Mouse (Mus musculus): Measurements from ENCODE around the gene Slc18a2. TPM values are rescaled to one million over a fixed set of nuclear protein-coding genes. Genes with fewer than 3 reads are reported as not detected.
A peak's percentile ranks its signal among the peaks of the same experiment; 100 is the strongest.

The Slc18a2 gene
- total and polyA plus RNA-seq, 2 experiments from 2014 or later = 1.3 to 4.5 TPM

GRCm38 (mm10) chr19:59276354-59276753 lies 15.7 kb downstream of the Slc18a2 start:
- Histone ChIP-seq H3K4me3 (ENCODE audit: low read depth, low read length) (no peak overlapping the region), H3K4me2 (ENCODE audit: low read depth, low read length) (no peak overlapping the region), H3K4me1 (ENCODE audit: control insufficient read depth, insufficient read depth) (no peaks in the 10 kb centered on the region), H3K27ac (ENCODE audit: low read depth) (no peak overlapping the region), H3K36me3 (replicated peaks; ENCODE audit: control insufficient read depth, insufficient read depth, low read length) (no peaks in the 10 kb centered on the region), H3K27me3 (ENCODE audit: control insufficient read depth, insufficient read depth, low read length) (no peaks in the 10 kb centered on the region), H3K9ac (replicated peaks; ENCODE audit: low read depth, low read length) (no peak overlapping the region), H3K9me3 (replicated peaks; ENCODE audit: control insufficient read depth, low read length) (0 out of 2 replicates have a peak, but pooled peaks cover 5% of the 10 kb centered on the region)
- 82% methylated on average over 7 of the region's 7 CpGs for WGBS
- ATAC-seq (ENCODE audit: insufficient read depth, low read depth) (no peak), DNase-seq (ENCODE audit: low spot score) (no peak)
- TF ChIP-seq CTCF (IDR thresholded peaks at IDR 0.05; ENCODE audit: low read depth) (no peak), EP300 (IDR thresholded peaks at IDR 0.05; ENCODE audit: low read depth) (no peak)

- Histone ChIP-seq H3K9ac (replicated peaks; ENCODE audit: low read depth, low read length) (no peak overlapping the region), H3K27ac (ENCODE audit: low read depth) (no peak overlapping the region), H3K4me2 (ENCODE audit: low read depth, low read length) (no peak overlapping the region), H3K9me3 (replicated peaks; ENCODE audit: control insufficient read depth, low read length) (0 out of 2 replicates have a peak, but pooled peaks cover 5% of the 10 kb centered on the region), H3K27me3 (ENCODE audit: control insufficient read depth, insufficient read depth, low read length) (no peaks in the 10 kb centered on the region), H3K4me3 (ENCODE audit: low read depth, low read length) (no peak overlapping the region), H3K4me1 (ENCODE audit: control insufficient read depth, insufficient read depth) (no peaks in the 10 kb centered on the region), H3K36me3 (replicated peaks; ENCODE audit: control insufficient read depth, insufficient read depth, low read length) (no peaks in the 10 kb centered on the region)
- ATAC-seq (ENCODE audit: insufficient read depth, low read depth) (0 out of 2 replicates have a peak, but pooled peaks have one; percentile 30), DNase-seq (ENCODE audit: low spot score) (no peak)
- TF ChIP-seq CTCF (IDR thresholded peaks at IDR 0.05; ENCODE audit: low read depth) (no peak), EP300 (IDR thresholded peaks at IDR 0.05; ENCODE audit: low read depth) (no peak)
Measured at GRCm38 (mm10) chr19:59280841-59281240, 20.1 kb downstream of the Slc18a2 start.

- DNase-seq (ENCODE audit: low spot score) (no peak), ATAC-seq (ENCODE audit: insufficient read depth, low read depth) (no peak)
- Histone ChIP-seq H3K36me3 (replicated peaks; ENCODE audit: control insufficient read depth, insufficient read depth, low read length) (no peaks in the 10 kb centered on the region), H3K4me1 (ENCODE audit: control insufficient read depth, insufficient read depth) (no peaks in the 10 kb centered on the region), H3K4me3 (ENCODE audit: low read depth, low read length) (no peak overlapping the region), H3K27me3 (ENCODE audit: control insufficient read depth, insufficient read depth, low read length) (no peaks in the 10 kb centered on the region), H3K9ac (replicated peaks; ENCODE audit: low read depth, low read length) (no peak overlapping the region), H3K9me3 (replicated peaks; ENCODE audit: control insufficient read depth, low read length) (0 out of 2 replicates have a peak, but pooled peaks cover 5% of the 10 kb centered on the region), H3K27ac (ENCODE audit: low read depth) (no peak overlapping the region), H3K4me2 (ENCODE audit: low read depth, low read length) (no peak overlapping the region)
- WGBS = 80% methylated on average over 3 of the region's 3 CpGs
- no peak for TF ChIP-seq CTCF (IDR thresholded peaks at IDR 0.05; ENCODE audit: low read depth)
- no peak for TF ChIP-seq EP300 (IDR thresholded peaks at IDR 0.05; ENCODE audit: low read depth)
Measured at GRCm38 (mm10) chr19:59282001-59282400, 21.3 kb downstream of the Slc18a2 start.

GRCm38 (mm10) chr19:59289042-59289441 lies 28.3 kb downstream of the Slc18a2 start:
- Histone ChIP-seq H3K4me1 (ENCODE audit: control insufficient read depth, insufficient read depth) (no peaks in the 10 kb centered on the region), H3K9ac (replicated peaks; ENCODE audit: low read depth, low read length) (no peak overlapping the region)
- no peak for DNase-seq (ENCODE audit: low spot score)

GRCm38 (mm10) chr19:59289811-59290210 lies 29.1 kb downstream of the Slc18a2 start:
- Histone ChIP-seq H3K27ac (ENCODE audit: low read depth) (no peak overlapping the region), H3K9ac (replicated peaks; ENCODE audit: low read depth, low read length) (no peak overlapping the region), H3K9me3 (replicated peaks; ENCODE audit: control insufficient read depth, low read length) (no peaks in the 10 kb centered on the region), H3K27me3 (ENCODE audit: control insufficient read depth, insufficient read depth, low read length) (no peaks in the 10 kb centered on the region), H3K4me3 (ENCODE audit: low read depth, low read length) (no peak overlapping the region), H3K4me2 (ENCODE audit: low read depth, low read length) (no peak overlapping the region), H3K36me3 (replicated peaks; ENCODE audit: control insufficient read depth, insufficient read depth, low read length) (no peaks in the 10 kb centered on the region), H3K4me1 (ENCODE audit: control insufficient read depth, insufficient read depth) (no peaks in the 10 kb centered on the region)
- TF ChIP-seq CTCF (IDR thresholded peaks at IDR 0.05; ENCODE audit: low read depth) = no peak
- TF ChIP-seq EP300 (IDR thresholded peaks at IDR 0.05; ENCODE audit: low read depth) = no peak
- ATAC-seq (ENCODE audit: insufficient read depth, low read depth) (no peak), DNase-seq (ENCODE audit: low spot score) (no peak)
- WGBS = 68% methylated on average over 6 of the region's 6 CpGs

More at GRCm38 (mm10) chr19:59289042-59289441, 28.3 kb downstream of the Slc18a2 start:
- Histone ChIP-seq H3K9me3 (replicated peaks; ENCODE audit: control insufficient read depth, low read length) (no peaks in the 10 kb centered on the region), H3K27ac (ENCODE audit: low read depth) (no peak overlapping the region), H3K4me2 (ENCODE audit: low read depth, low read length) (no peak overlapping the region), H3K27me3 (ENCODE audit: control insufficient read depth, insufficient read depth, low read length) (no peaks in the 10 kb centered on the region), H3K4me3 (ENCODE audit: low read depth, low read length) (no peak overlapping the region), H3K36me3 (replicated peaks; ENCODE audit: control insufficient read depth, insufficient read depth, low read length) (no peaks in the 10 kb centered on the region)
- TF ChIP-seq CTCF (IDR thresholded peaks at IDR 0.05; ENCODE audit: low read depth) (no peak), EP300 (IDR thresholded peaks at IDR 0.05; ENCODE audit: low read depth) (no peak)
- ATAC-seq (ENCODE audit: insufficient read depth, low read depth) = no peak

- ATAC-seq (ENCODE audit: insufficient read depth, low read depth) (no peak), DNase-seq (ENCODE audit: low spot score) (no peak)
- H3K9ac ChIP-seq (replicated peaks; ENCODE audit: low read depth, low read length) = no peak overlapping the region
- H3K4me2 ChIP-seq (ENCODE audit: low read depth, low read length) = no peak overlapping the region
- H3K27me3 ChIP-seq (ENCODE audit: control insufficient read depth, insufficient read depth, low read length) = no peaks in the 10 kb centered on the region
- no peak overlapping the region for H3K27ac ChIP-seq (ENCODE audit: low read depth)
- no peaks in the 10 kb centered on the region for H3K36me3 ChIP-seq (replicated peaks; ENCODE audit: control insufficient read depth, insufficient read depth, low read length)
- H3K4me1 ChIP-seq (ENCODE audit: control insufficient read depth, insufficient read depth) = no peaks in the 10 kb centered on the region
- 70% methylated on average over 5 of the region's 5 CpGs for WGBS
- H3K4me3 ChIP-seq (ENCODE audit: low read depth, low read length) = no peak overlapping the region
- TF ChIP-seq CTCF (IDR thresholded peaks at IDR 0.05; ENCODE audit: low read depth) (no peak), EP300 (IDR thresholded peaks at IDR 0.05; ENCODE audit: low read depth) (no peak)
- H3K9me3 ChIP-seq (replicated peaks; ENCODE audit: control insufficient read depth, low read length) = no peaks in the 10 kb centered on the region
Measured at GRCm38 (mm10) chr19:59292183-59292839, 31.6 kb downstream of the Slc18a2 start.
